Mouse (Mus musculus): ENCODE data around the gene Olfr272.

Gene Olfr272

DNA sequence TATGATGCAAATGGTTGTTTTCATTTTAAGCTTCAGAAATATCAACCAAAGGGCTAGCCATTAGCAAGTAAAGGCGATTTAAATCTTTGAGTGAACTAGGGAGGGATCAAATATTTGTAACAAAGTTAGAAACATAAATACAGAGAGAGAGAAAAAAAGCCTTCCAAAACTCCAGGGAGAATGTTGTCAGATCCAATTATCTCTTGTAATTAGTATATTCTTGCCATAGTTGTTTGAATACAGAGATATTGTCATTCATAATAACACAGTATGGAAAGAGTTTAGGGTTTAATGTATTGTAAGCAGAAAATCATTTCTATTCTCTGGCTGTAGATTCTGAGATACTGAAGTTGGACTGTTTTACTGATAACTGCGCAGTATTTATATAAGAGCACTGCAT, at the start of gene Olfr272:
Gene Olfr272, minus strand, starts transcription at position 101 of the 400 bp plus-strand sequence.
- no peak for DNase-seq (ENCODE audit: low read depth, low spot score)

- DNase-seq (ENCODE audit: low read depth, low spot score), result no peak
These were observed 45.3 kb upstream of the Olfr272 start, which contains the start of gene Olfr270 for GRCm38 (mm10) chr4:52964247-52964646. Gene Olfr270, plus strand, starts transcription at chr4:52964547.

DNA sequence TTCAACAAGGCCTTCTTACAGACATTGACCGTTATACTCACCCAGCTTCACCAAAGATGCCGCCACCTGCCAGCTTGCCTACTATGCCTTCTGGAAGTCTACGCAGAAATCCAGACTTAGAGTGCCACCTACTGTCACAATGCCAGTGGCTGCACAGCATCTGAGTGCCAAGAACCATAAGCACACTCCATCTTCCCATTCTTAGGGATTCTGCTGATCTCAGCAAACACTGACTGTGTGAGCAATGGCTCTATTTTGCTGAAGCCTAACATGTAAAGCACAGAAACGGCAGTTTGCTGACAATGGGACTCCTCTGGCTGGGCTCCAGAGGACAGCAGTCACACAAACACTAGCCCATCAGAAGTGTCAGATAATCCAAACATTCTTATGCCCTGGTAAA, 39.7 kb upstream of the Olfr272 start:
- peak; percentile 33 for DNase-seq (ENCODE audit: low read depth, low spot score)

GRCm38 (mm10) chr4:52949005-52949404, 30.0 kb upstream of the Olfr272 start:
- DNase-seq (ENCODE audit: low read depth, low spot score), result no peak

GRCm38 (mm10) chr4:52946665-52947064, 27.7 kb upstream of the Olfr272 start:
- DNase-seq (ENCODE audit: low read depth, low spot score), result no peak

- no peak for DNase-seq (ENCODE audit: low read depth, low spot score)
These were observed 11.5 kb upstream of the Olfr272 start for GRCm38 (mm10) chr4:52930480-52930879.

DNA sequence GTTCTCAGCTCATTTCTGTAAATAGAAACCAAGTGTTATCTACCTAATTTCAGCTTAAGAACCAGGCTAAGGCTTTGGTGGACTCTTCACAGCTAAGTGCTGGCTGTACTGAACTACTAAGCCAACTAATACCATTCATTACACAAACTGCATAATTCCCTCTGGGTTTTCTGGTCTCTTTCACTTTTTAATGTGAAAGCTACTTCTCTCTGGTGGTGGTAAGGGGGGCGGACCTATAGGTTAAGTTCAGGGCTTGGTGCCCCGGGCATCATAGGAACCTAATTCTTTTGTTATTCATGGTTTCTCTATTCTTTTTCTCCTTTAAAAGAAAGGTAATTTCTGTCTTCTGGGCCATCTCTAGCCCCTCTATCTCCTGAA, 1.7 kb downstream of the Olfr272 start:
- no peak for DNase-seq (ENCODE audit: low read depth, low spot score)

GRCm38 (mm10) chr4:52916659-52917310, 2.2 kb downstream of the Olfr272 start:
- DNase-seq (ENCODE audit: low read depth, low spot score), result no peak

GRCm38 (mm10) chr4:52912409-52912808, 6.6 kb downstream of the Olfr272 start:
- DNase-seq (ENCODE audit: low read depth, low spot score), result peak; percentile 3

GRCm38 (mm10) chr4:52909542-52909941, 9.4 kb downstream of the Olfr272 start:
- no peak for DNase-seq (ENCODE audit: low read depth, low spot score)

DNA sequence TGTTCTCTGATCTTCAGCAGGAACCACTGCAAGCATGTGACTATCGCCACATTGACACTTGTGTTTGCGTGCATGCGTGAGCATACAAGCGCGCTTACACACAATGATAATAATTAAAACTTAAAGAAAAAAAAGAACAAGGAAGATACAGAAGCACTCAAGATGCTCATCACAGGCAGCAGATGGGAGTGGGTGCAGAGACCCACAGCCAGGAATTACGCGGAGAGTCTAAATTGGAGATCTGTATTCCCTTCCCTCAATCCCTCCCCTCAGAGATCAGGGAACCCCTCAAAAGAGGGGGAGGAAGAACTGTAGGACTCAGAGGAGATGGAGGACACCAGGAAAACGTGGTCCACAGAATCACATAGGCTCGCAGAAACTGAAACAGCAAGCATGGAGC, 54.8 kb downstream of the Olfr272 start:
- no peak for DNase-seq (ENCODE audit: low read depth, low spot score)

Measured in ZHBTc4 (cell line).